11 mouse cellular contexts compared by ENCODE assay signal in the genomic region with DNA sequence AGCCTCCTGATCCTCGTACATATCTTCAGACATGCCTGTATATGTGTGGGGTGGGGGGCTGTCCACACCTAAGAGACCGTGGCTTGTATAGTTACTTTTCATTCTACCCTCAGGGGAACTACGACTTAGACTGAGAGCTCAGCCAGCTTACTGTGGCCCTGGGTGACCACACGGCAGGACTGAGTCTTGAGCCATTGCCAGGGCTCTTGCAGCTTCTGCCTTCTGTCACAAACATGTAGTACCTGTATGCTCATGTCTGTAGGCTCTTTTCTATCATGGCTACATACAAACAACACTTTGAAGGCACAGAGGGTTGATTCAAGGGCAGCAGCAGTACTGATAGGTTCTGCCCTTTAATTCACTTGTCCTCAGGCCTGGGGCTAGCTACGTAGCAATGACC.
A peak's percentile ranks its signal among the peaks of the same experiment; 100 is the strongest.
DNase-seq lines count a peak whose midpoint lies in the region.
"Had no signal": no experiment of that assay in that cellular context is flagged by ENCODE, and none has a peak within 500 bp of the region (broad histone marks: within the 10 kb centered on the region; RNA-seq: fewer than 3 reads in every experiment).

No protein-coding gene starts in this region.

- peak; percentile 6 for DNase-seq in cerebellum, adult 11 months
- no peak for DNase-seq in cerebellum, postnatal 4 days (ENCODE audit: low spot score in 2 of 2)
- peak; percentile 10 for DNase-seq in cerebellum, adult 11-12 months
- peak; percentile 21 for DNase-seq in cerebellum, adult 9-10 months
- DNase-seq in cerebellum, postnatal 25 days, result peak; percentile 40 to 60
- DNase-seq in right cerebral cortex, postnatal 10 days (ENCODE audit: low spot score in 2 of 2), result no peak
- DNase-seq in ovary, postnatal 10 days (ENCODE audit: low spot score), result no peak
- DNase-seq: adrenal gland, postnatal 10 days; gastrocnemius, adult 2 months; gastrocnemius, postnatal 25 days; kidney, adult 8-10 months had no signal

Comparison
In these comparisons a context has a peak if more than half of its experiments do, and no peak if none do; other contexts are left out.
1. DNase-seq: peak in cerebellum, adult 11 months (single experiment), cerebellum, adult 11-12 months (single experiment), cerebellum, adult 9-10 months (single experiment) and cerebellum, postnatal 25 days (2 of 2); none in cerebellum, postnatal 4 days (0 of 2), right cerebral cortex, postnatal 10 days (0 of 2) and ovary, postnatal 10 days (single experiment).